Mouse (Mus musculus) intestine, embryonic 15.5 days (tissue): Measurements from ENCODE around the gene Fzd2. TPM values are rescaled to one million over a fixed set of nuclear protein-coding genes. Genes with fewer than 3 reads are reported as not detected.

Experiments
- ATAC-seq: fragments of 200-750 bp; cut with Nextera tagmentation; 2 replicates; pipeline ENCODE4 v1.8.0; 2017; ENCODE audit warnings: moderate TSS enrichment, moderate library complexity
- H3K27ac ChIP-seq: fragments of 300-500 bp; sonication (generic); 2 replicates; pipeline ENCODE4 v1.5.1; 2015; ENCODE audit warnings: mild to moderate bottlenecking, inconsistent platforms
- H3K27me3 ChIP-seq: fragments of 300-500 bp; sonication (generic); replicated peaks from 2 replicates; pipeline ENCODE4 v1.6.1; 2015; ENCODE audit warnings: inconsistent platforms
- H3K36me3 ChIP-seq: fragments of 300-500 bp; sonication (generic); 2 replicates; pipeline ENCODE4 v1.6.1; 2015; ENCODE audit warnings: inconsistent platforms
- H3K4me1 ChIP-seq: fragments of 300-500 bp; sonication (generic); replicated peaks from 2 replicates; pipeline ENCODE4 v1.6.1; 2015; ENCODE audit warnings: inconsistent platforms
- H3K4me2 ChIP-seq: fragments of 300-500 bp; sonication (generic); replicated peaks from 2 replicates; pipeline ENCODE4 v1.6.1; 2015; ENCODE audit warnings: mild to moderate bottlenecking, inconsistent platforms
- H3K4me3 ChIP-seq: fragments of 300-500 bp; sonication (generic); replicated peaks from 2 replicates; pipeline ENCODE4 v1.5.1; 2015; ENCODE audit warnings: inconsistent platforms
- H3K9ac ChIP-seq: fragments of 300-500 bp; sonication (generic); 2 replicates; pipeline ENCODE4 v1.6.1; 2015; ENCODE audit warnings: inconsistent platforms
- H3K9me3 ChIP-seq: fragments of 300-500 bp; sonication (generic); 2 replicates; pipeline ENCODE4 v1.6.1; 2016; ENCODE audit warnings: inconsistent platforms
- WGBS: fragments of 180-500 bp; shearing (Covaris S2); methylation state at CpG from one replicate; pipeline ENCODE4 v1.1.7; 2015; 5-methylcytosine and 5-hydroxymethylcytosine counted together
- polyA plus RNA-seq: library from polyadenylated mRNA; unstranded; fragments of >200 nt; fragmentation: Nextera tagmentation; extraction: Ambion mirVana; gene quantifications from 2 replicates; pipeline ENCODE4 v1.2.1, GENCODE M21; 2015

Fzd2 gene
- polyA plus RNA-seq, 1 experiment from 2014 or later: 15.6 TPM

DNA sequence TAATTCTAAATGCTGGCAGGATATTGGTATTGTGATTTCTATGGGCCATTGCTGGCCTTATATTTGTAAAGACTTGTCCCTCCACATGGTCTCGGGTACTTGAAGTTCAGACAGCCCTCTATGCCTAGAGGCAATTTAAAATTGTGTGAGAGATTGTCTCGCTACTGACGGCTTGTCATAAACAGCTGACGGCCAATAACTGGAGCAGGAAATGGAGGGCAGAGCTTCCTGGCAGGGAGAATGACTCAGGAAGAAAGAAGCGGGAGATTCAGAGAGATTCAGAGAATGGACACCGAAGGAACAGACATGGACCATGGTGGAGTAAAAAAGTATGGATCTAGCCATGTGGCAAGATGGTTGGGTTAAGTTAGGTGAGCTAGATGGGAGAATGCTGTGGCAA is 52.7 kb downstream of the Fzd2 start:
- no peak overlapping the region for H3K4me2 ChIP-seq
- H3K36me3 ChIP-seq: no peaks in the 10 kb centered on the region
- no peak for ATAC-seq
- no peak overlapping the region for H3K27ac ChIP-seq
- H3K9me3 ChIP-seq: no peaks in the 10 kb centered on the region
- no peak overlapping the region for H3K9ac ChIP-seq
- H3K4me3 ChIP-seq: no peak overlapping the region
- 57% methylated on average over 6 of the region's 6 CpGs for WGBS
- H3K4me1 ChIP-seq: no peaks in the 10 kb centered on the region
- no peaks in the 10 kb centered on the region for H3K27me3 ChIP-seq

Other genes with a start within 250 kb of the Fzd2 start
- 15.2 and 18.0 TPM in 2 replicates for gene Slc4a1, start 238.2 kb upstream of the Fzd2 start, polyA plus RNA-seq
- 8.7 and 10.8 TPM in 2 replicates for gene Rundc3a, start 211.0 kb upstream of the Fzd2 start, polyA plus RNA-seq
- 305 and 329 TPM in 2 replicates for gene Slc25a39, start 196.4 kb upstream of the Fzd2 start, polyA plus RNA-seq
- 156 and 171 TPM in 2 replicates for gene Grn, start 174.1 kb upstream of the Fzd2 start, polyA plus RNA-seq
- 3.2 and 3.5 TPM in 2 replicates for gene Fam171a2, start 156.7 kb upstream of the Fzd2 start, polyA plus RNA-seq
- 3.3 and 5.1 TPM in 2 replicates for gene Itga2b, start 134.3 kb upstream of the Fzd2 start, polyA plus RNA-seq
- 41.7 and 43.1 TPM in 2 replicates for gene Gpatch8, start 48.0 kb upstream of the Fzd2 start, polyA plus RNA-seq
- gene Gm11627, start 24.9 kb upstream of the Fzd2 start, polyA plus RNA-seq: 12.0 and 14.5 TPM in 2 replicates
- 0.30 and 0.44 TPM in 2 replicates for gene Meioc, start 59.3 kb downstream of the Fzd2 start, polyA plus RNA-seq
- 40.0 and 46.7 TPM in 2 replicates for gene Ccdc43, start 93.4 kb downstream of the Fzd2 start, polyA plus RNA-seq
- gene Adam11, start 157.0 kb downstream of the Fzd2 start, polyA plus RNA-seq: 3.9 and 4.6 TPM in 2 replicates
- gene Gjc1, start 215.3 kb downstream of the Fzd2 start, polyA plus RNA-seq: 33.8 and 38.6 TPM in 2 replicates
- 0.55 TPM in 1 of 2 replicates, not detected in the other for gene Higd1b, start 231.5 kb downstream of the Fzd2 start, polyA plus RNA-seq